Mouse (Mus musculus): ENCODE data around the gene Gm20850. TPM values are rescaled to one million over a fixed set of nuclear protein-coding genes. Genes with fewer than 3 reads are reported as not detected.
"Not testable (repeated sequence)": the region's sequence is repeated elsewhere in the genome, so short reads cannot be mapped to it uniquely, and the experiment has no call there.

Gm20850 gene
- polyA plus RNA-seq (2012) = not detected in 2 replicates

DNA sequence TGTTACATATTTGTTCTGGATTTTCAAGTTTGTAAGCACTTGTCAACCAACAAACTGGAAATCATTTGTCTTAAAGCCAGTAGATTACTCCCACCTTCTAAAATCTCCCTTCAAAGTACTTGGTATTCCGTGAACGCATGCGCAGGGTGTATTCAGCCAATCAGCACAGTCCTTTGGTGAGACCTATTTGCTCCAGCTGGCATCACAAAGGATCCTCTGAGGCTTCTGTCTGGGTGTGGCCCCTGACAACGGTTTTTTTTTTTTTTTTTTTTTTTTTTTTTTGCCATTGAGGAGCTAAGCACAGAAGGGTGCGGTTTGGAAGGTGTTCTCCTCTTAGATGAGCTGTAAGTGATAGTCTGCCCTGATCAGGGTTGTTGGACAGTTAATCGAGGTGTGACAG, at the start of gene Gm20850:
TSS of gene Gm20850 (plus strand) at position 301 of the 400 bp plus-strand sequence.
- not testable (repeated sequence) for TF ChIP-seq GATA1 (IDR thresholded peaks at IDR 0.05; ENCODE audit: low read length)

Measured in G1E-ER4 (cell line).